Mouse (Mus musculus) ovary, postnatal 10 days (tissue): ENCODE data around the gene Zdhhc19.

Source experiments
- DNase-seq: peaks from one replicate; pipeline ENCODE4 v3.0.0; 2022; ENCODE audit warnings: low spot score

Zdhhc19 gene

GRCm38 (mm10) chr16:32516006-32516962 is 20.2 kb downstream of the Zdhhc19 start:
- DNase-seq: no peak

GRCm38 (mm10) chr16:32517785-32518481 is 21.9 kb downstream of the Zdhhc19 start:
- no peak for DNase-seq

GRCm38 (mm10) chr16:32519656-32520371 is 23.7 kb downstream of the Zdhhc19 start:
- DNase-seq: no peak

GRCm38 (mm10) chr16:32520372-32520748 is 24.3 kb downstream of the Zdhhc19 start:
- no peak for DNase-seq

GRCm38 (mm10) chr16:32522578-32523194 is 26.6 kb downstream of the Zdhhc19 start:
- DNase-seq: no peak

GRCm38 (mm10) chr16:32523462-32524243 is 27.6 kb downstream of the Zdhhc19 start:
- DNase-seq: no peak

- no peak for DNase-seq
Observed at GRCm38 (mm10) chr16:32524244-32524615, 28.2 kb downstream of the Zdhhc19 start.

- no peak for DNase-seq
Observed at GRCm38 (mm10) chr16:32526906-32527305, 30.8 kb downstream of the Zdhhc19 start.

GRCm38 (mm10) chr16:32532878-32533826 is 37.1 kb downstream of the Zdhhc19 start:
- DNase-seq: no peak

GRCm38 (mm10) chr16:32535157-32535751 is 39.2 kb downstream of the Zdhhc19 start:
- DNase-seq: no peak

- DNase-seq: no peak
Observed at GRCm38 (mm10) chr16:32537867-32538660, 42.0 kb downstream of the Zdhhc19 start.

- DNase-seq: no peak
Observed at GRCm38 (mm10) chr16:32538761-32539255, 42.7 kb downstream of the Zdhhc19 start.

GRCm38 (mm10) chr16:32541338-32542179 is 45.5 kb downstream of the Zdhhc19 start:
- no peak for DNase-seq

- DNase-seq: no peak
Observed at GRCm38 (mm10) chr16:32543422-32543821, 47.4 kb downstream of the Zdhhc19 start.

- no peak for DNase-seq
Observed at GRCm38 (mm10) chr16:32547156-32548068, 51.3 kb downstream of the Zdhhc19 start.

GRCm38 (mm10) chr16:32550084-32550483 is 54.0 kb downstream of the Zdhhc19 start:
- DNase-seq: no peak

GRCm38 (mm10) chr16:32550487-32550886 is 54.4 kb downstream of the Zdhhc19 start:
- no peak for DNase-seq
